Mouse (Mus musculus) ovary, postnatal 36 days (tissue): ENCODE results near the gene Cd47.

Source experiments
- DNase-seq: peaks from one replicate; pipeline ENCODE4 v3.0.0; 2022; ENCODE audit warnings: low spot score, mixed read lengths

Cd47 gene

GRCm38 (mm10) chr16:49914094-49914493 lies 113.8 kb downstream of the Cd47 start:
- no peak for DNase-seq

- DNase-seq = no peak
Observed at GRCm38 (mm10) chr16:49915532-49916476, 115.5 kb downstream of the Cd47 start.

- DNase-seq = no peak
Observed at GRCm38 (mm10) chr16:49920191-49920590, 119.9 kb downstream of the Cd47 start.

- DNase-seq = no peak
Observed at GRCm38 (mm10) chr16:49921677-49922076, 121.3 kb downstream of the Cd47 start.

GRCm38 (mm10) chr16:49922098-49922497 lies 121.8 kb downstream of the Cd47 start:
- DNase-seq = no peak

- DNase-seq = no peak
Observed at GRCm38 (mm10) chr16:49923720-49924119, 123.4 kb downstream of the Cd47 start.

- no peak for DNase-seq
Observed at GRCm38 (mm10) chr16:49924941-49925340, 124.6 kb downstream of the Cd47 start.

GRCm38 (mm10) chr16:49933274-49933673 lies 132.9 kb downstream of the Cd47 start:
- DNase-seq = no peak

GRCm38 (mm10) chr16:49936008-49936443 lies 135.7 kb downstream of the Cd47 start:
- DNase-seq = no peak

GRCm38 (mm10) chr16:49936793-49937192 lies 136.5 kb downstream of the Cd47 start:
- no peak for DNase-seq

- DNase-seq = no peak
Observed at GRCm38 (mm10) chr16:49937218-49938165, 137.2 kb downstream of the Cd47 start.

- no peak for DNase-seq
Observed at GRCm38 (mm10) chr16:49938483-49939301, 138.4 kb downstream of the Cd47 start.

- DNase-seq = no peak
Observed at GRCm38 (mm10) chr16:49939376-49939775, 139.0 kb downstream of the Cd47 start.

GRCm38 (mm10) chr16:49940473-49940872 lies 140.1 kb downstream of the Cd47 start:
- DNase-seq = no peak

- no peak for DNase-seq
Observed at GRCm38 (mm10) chr16:49941031-49941430, 140.7 kb downstream of the Cd47 start.

- no peak for DNase-seq
Observed at GRCm38 (mm10) chr16:49943726-49944125, 143.4 kb downstream of the Cd47 start.

GRCm38 (mm10) chr16:49945084-49945483 lies 144.8 kb downstream of the Cd47 start:
- DNase-seq = no peak

GRCm38 (mm10) chr16:49947049-49947448 lies 146.7 kb downstream of the Cd47 start:
- no peak for DNase-seq

- DNase-seq = no peak
Observed at GRCm38 (mm10) chr16:49947610-49948009, 147.3 kb downstream of the Cd47 start.

GRCm38 (mm10) chr16:49948287-49948686 lies 148.0 kb downstream of the Cd47 start:
- no peak for DNase-seq

GRCm38 (mm10) chr16:49949261-49949660 lies 148.9 kb downstream of the Cd47 start:
- DNase-seq = no peak

GRCm38 (mm10) chr16:49950340-49950739 lies 150.0 kb downstream of the Cd47 start:
- DNase-seq = no peak
